Mouse (Mus musculus) urinary bladder, postnatal 14 days (tissue): Measurements from ENCODE around the gene Atp6v0e.

ENCODE experiments used
- DNase-seq: peaks from one replicate; pipeline ENCODE4 v3.0.0; 2021; ENCODE audit warnings: low spot score

The Atp6v0e gene

DNA sequence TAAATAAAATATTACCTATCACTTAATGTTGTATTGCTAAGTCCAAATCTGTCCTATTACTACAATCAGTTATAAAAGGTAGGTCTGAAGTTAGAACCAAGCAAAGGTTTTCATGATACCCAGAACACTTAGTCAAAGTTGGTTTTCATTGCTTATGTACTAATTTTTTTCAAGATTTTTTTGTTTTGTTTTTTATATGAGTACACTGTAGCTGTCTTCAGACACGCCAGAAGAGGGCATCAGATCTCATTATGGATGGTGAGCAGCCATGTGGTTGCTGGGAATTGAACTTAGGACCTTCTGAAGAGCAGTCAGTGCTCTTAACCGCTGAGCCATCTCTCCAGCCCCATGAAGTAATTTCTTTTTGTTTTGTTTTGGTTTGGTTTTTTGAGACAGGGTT is 54.8 kb downstream of the Atp6v0e start:
- no peak for DNase-seq

DNA sequence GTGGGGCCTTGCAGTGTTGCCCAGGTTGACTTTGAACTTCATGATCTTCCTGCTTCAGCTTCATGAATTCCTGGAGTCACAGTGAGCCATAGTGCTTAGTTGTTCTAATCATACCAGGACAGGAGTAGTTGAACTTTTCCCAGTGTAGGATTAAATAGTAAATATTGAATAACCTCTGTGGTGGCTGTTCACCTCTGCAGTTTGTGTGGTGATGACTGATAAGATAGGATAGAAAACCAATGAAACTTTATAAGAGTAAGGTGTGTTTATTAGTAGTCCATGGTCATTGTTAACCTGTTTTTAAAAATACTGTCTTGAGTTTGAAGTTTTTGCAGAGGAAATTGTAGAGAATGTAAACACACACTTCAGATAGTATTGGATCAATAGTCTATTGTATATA is 56.4 kb downstream of the Atp6v0e start:
- DNase-seq, result no peak

DNA sequence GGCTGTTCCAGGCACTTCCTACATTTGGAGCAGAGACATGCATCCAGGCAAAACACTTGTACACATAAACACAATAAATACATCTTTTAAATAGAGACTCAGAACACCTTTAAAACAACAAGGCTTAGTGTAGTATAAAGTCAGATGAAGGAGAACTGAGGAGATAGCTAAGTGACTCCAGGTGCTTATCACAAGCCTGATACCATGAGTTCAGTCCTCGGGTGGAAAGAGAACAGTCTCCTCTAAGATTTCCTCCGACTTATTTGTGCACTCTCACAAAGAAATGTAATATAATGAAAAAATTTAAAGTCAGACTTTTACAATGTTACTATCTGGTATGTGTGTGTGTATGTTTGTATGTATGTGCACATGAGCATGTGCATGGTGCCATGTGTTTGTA is 58.8 kb downstream of the Atp6v0e start:
- DNase-seq, result no peak

- DNase-seq, result no peak
Measured at GRCm38 (mm10) chr17:26724790-26725189, 61.8 kb downstream of the Atp6v0e start.

DNA sequence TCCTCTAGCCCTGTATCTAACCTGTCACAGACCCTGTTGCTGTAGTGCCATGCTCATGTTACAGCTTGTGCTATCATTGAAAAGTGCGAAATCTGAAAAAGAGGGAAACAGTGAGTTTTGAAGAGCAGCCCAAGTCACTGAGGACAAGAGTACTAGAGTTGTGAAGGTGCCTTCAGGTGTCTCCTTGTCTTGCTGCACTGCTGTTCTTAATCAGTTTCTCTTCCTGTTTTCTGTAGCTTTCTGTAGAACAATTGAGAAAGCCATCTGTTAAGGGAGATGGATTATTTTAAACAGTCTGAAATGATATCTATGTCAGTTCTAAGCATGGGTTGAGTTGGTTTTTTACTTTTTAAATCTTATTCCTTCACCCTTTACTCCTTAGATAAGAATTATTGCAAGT is 63.6 kb downstream of the Atp6v0e start:
- DNase-seq, result no peak

DNA sequence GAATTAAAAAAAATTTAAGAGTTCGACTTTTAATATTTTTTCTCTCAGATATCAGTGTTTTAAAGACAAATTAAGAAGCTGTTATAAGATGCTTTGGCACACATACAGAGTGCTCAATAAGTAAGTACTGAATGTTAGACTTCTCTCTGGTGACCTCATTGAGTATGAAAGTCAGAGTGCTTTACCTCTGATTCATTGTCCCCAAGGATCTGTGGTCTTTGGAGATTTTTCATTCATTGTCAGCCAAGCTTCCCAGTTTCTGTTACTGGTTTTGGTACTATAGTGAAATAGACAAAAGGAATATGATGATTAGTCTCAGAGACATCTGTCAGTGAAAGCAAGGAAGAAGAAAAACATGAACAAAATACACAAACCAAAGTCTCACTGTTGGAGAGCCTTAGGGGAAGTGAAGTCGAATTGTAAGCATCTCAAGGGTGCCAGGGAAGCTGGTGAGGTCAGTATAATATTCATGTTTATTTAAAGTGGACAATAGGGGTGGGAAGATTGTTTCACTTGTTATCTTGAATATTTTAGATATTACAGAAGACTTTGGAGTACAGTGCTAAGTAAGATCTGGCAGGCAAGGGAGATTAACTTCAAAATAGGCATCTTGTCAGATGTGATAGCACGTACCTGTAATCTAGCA is 64.2 kb downstream of the Atp6v0e start:
- DNase-seq, result no peak

GRCm38 (mm10) chr17:26742581-26742980 is 79.5 kb downstream of the Atp6v0e start:
- no peak for DNase-seq

- DNase-seq, result no peak
Measured at GRCm38 (mm10) chr17:26743294-26743693, 80.3 kb downstream of the Atp6v0e start.
